Mouse (Mus musculus) kidney, embryonic 16.5 days (tissue): ENCODE measurements at regions not wholly inside any gene's neighbourhood (a gene's known extent, or its start where the extent isn't known, plus 50 kb on each side); places are given as distances from the start of the nearest gene placed in this dataset.

Experiments
- ATAC-seq: fragments of 200-750 bp; cut with Nextera tagmentation; 2 replicates; pipeline ENCODE4 v1.8.0; 2017; ENCODE audit warnings: moderate TSS enrichment; ENCODE audit not compliant: low FRiP score, low TSS enrichment
- H3K27ac ChIP-seq: fragments of 300-500 bp; sonication (generic); 2 replicates; pipeline ENCODE4 v1.5.1; 2014; ENCODE audit warnings: low read length
- H3K27me3 ChIP-seq: fragments of 300-500 bp; sonication (generic); 2 replicates; pipeline ENCODE4 v1.6.1; 2014; ENCODE audit warnings: low read length, control low read depth, mixed read lengths; ENCODE audit not compliant: insufficient read depth
- H3K36me3 ChIP-seq: fragments of 300-500 bp; sonication (generic); 2 replicates; pipeline ENCODE4 v1.6.1; 2014; ENCODE audit warnings: low read length, control low read depth, mixed read lengths; ENCODE audit not compliant: insufficient read depth
- H3K4me1 ChIP-seq: fragments of 300-500 bp; sonication (generic); 2 replicates; pipeline ENCODE4 v1.6.1; 2014; ENCODE audit warnings: low read length, control low read depth, mixed read lengths; ENCODE audit not compliant: insufficient read depth
- H3K4me2 ChIP-seq: fragments of 300-500 bp; sonication (generic); replicated peaks from 2 replicates; pipeline ENCODE4 v1.6.1; 2014; ENCODE audit warnings: low read depth, low read length
- H3K4me3 ChIP-seq: fragments of 300-500 bp; sonication (generic); 2 replicates; pipeline ENCODE4 v1.5.1; 2014; ENCODE audit warnings: mild to moderate bottlenecking, low read length
- H3K9ac ChIP-seq: fragments of 300-500 bp; sonication (generic); replicated peaks from 2 replicates; pipeline ENCODE4 v1.6.1; 2014; ENCODE audit warnings: low read length
- H3K9me3 ChIP-seq: fragments of 300-500 bp; sonication (generic); 2 replicates; pipeline ENCODE4 v1.6.1; 2016; ENCODE audit warnings: low read length, control low read depth
- WGBS: fragments of 180-500 bp; shearing (Covaris S2); extraction: QIAGEN DNeasy Blood & Tissue Kit; methylation state at CpG from one replicate; pipeline ENCODE4 v1.1.7; 2014; 5-methylcytosine and 5-hydroxymethylcytosine counted together

DNA sequence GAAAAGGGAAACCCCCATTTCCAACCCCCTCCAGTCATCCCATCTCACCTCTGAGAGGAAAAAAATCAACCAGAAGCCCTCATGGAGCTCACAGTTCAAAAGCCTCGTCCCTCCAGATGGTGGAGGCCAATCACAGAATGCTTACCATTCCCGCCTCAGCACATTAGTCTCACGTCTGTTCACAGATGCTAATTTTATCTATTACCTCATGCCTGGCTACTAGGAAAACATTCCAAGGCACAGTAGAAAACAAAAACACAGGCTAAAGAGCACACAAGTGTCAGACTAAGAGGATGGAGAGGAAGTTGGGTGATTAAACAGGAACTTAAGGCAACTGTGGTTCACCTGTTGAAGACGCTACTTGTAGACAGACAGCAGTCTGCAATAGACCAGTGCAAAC is 54.4 kb upstream of the Vldlr start:
- Histone ChIP-seq H3K9me3 (no peaks in the 10 kb centered on the region), H3K4me1 (no peaks in the 10 kb centered on the region), H3K27me3 (no peaks in the 10 kb centered on the region), H3K36me3 (no peaks in the 10 kb centered on the region), H3K9ac (no peak overlapping the region), H3K4me2 (no peak overlapping the region), H3K27ac (no peak overlapping the region), H3K4me3 (no peak overlapping the region)
- 62% methylated on average over 4 of the region's 4 CpGs for WGBS
- no peak for ATAC-seq
